ENCODE assay signal across 10 mouse cellular contexts in the genomic region with DNA sequence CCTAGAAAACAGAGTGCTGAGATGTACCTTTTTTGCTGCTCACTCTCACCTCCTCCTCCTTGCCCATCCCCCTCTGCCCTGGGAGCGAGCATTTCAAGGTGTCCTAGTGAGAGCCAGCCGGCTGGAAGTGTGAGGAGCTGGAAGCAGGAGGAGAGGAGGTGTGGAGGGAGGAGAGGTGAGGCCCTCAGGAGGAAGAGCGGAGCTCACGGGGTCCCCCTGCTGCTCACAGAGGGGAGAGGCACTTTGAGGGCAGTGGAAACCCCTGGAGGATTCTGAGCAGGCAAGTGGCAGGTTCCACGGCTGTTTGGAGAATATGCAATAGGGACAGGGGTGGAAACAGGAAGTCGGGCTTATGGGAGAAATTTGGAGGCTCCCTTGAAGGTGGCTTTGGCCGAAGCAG. TPM values are rescaled to one million over a fixed set of nuclear protein-coding genes. Genes with fewer than 3 reads are reported as not detected.
DNase-seq lines count a peak whose midpoint lies in the region; ATAC-seq and TF ChIP-seq lines count a peak whose summit lies in the region.
"Had no signal": no experiment of that assay in that cellular context is flagged by ENCODE, and none has a peak within 500 bp of the region (broad histone marks: within the 10 kb centered on the region; RNA-seq: fewer than 3 reads in every experiment).

No protein-coding gene starts in this region.

- DNase-seq in gastrocnemius, adult 18-20 months (ENCODE audit: low spot score), result peak; percentile 31
- no peak for DNase-seq in gastrocnemius, adult 8-10 months (ENCODE audit: low spot score in 2 of 2)
- DNase-seq in 3T3-L1 (ENCODE audit: low read depth, low spot score), result peak; percentile 35
- DNase-seq in Patski (ENCODE audit: low read depth, low spot score), result no peak
- DNase-seq in forelimb bud, embryonic 11.5 days (ENCODE audit: low read depth, low spot score), result peak; percentile 47
- peak; percentile 40 for DNase-seq in lung, adult 2 months
- peak; percentile 60 for DNase-seq in stomach, postnatal 0 days (ENCODE audit: low spot score)
- no peak for DNase-seq in layer of hippocampus, postnatal 36 days

- H3K36me3 ChIP-seq in stomach, postnatal 0 days (ENCODE audit: control insufficient read depth, insufficient read depth, low read length), result no peaks in the 10 kb centered on the region
- H3K36me3 ChIP-seq: embryonic facial prominence, embryonic 12.5 days had no signal

- no peak overlapping the region for H3K4me3 ChIP-seq in lung, adult 2 months (replicated peaks; ENCODE audit: extremely low read depth, low read depth, low read length)
- no peak overlapping the region for H3K4me3 ChIP-seq in stomach, postnatal 0 days (ENCODE audit: low read depth, low read length)
- H3K4me3 ChIP-seq: embryonic facial prominence, embryonic 12.5 days had no signal

- no peak for TF ChIP-seq EP300 in stomach, postnatal 0 days (optimal IDR thresholded peaks at IDR 0.05)

- H3K27ac ChIP-seq in stomach, postnatal 0 days (replicated peaks), result no peak overlapping the region
- H3K27ac ChIP-seq: embryonic facial prominence, embryonic 12.5 days; macrophage had no signal

- TF ChIP-seq POLR2A in lung, adult 2 months (IDR thresholded peaks at IDR 0.05; ENCODE audit: borderline replicate concordance, extremely low read depth, low read depth, low read length), result no peak

- H3K4me2 ChIP-seq in stomach, postnatal 0 days (replicated peaks; ENCODE audit: low read depth), result no peak overlapping the region
- H3K4me2 ChIP-seq: embryonic facial prominence, embryonic 12.5 days had no signal

- WGBS in lung, adult 2 months, result 20% methylated on average over 7 of the region's 7 CpGs
- 24% methylated on average over 7 of the region's 7 CpGs for WGBS in stomach, postnatal 0 days

- no peak overlapping the region for H3K9ac ChIP-seq in stomach, postnatal 0 days (ENCODE audit: low read length)
- H3K9ac ChIP-seq: embryonic facial prominence, embryonic 12.5 days had no signal

- no peak for ATAC-seq in Patski
- peak; percentile 49; the same call in 1 of the 2 replicates for ATAC-seq in stomach, postnatal 0 days (ENCODE audit: low FRiP score, low TSS enrichment)

- peak; percentile 71 for TF ChIP-seq CTCF in Patski (IDR thresholded peaks at IDR 0.05)
- peak; percentile 78 for TF ChIP-seq CTCF in lung, adult 2 months (IDR thresholded peaks at IDR 0.05; ENCODE audit: insufficient read depth, low read length)
- peak; percentile 81 for TF ChIP-seq CTCF in stomach, postnatal 0 days (IDR thresholded peaks at IDR 0.05; ENCODE audit: low read depth)

- in situ Hi-C loops in Patski (cut with MboI; ENCODE audit: low pct_unique_long_range_greater_than_20kb), result loop anchor here (10.0 kb wide), 1 partner anchor 338 kb away; no protein-coding TSS in a partner anchor

- H3K4me1 ChIP-seq in lung, adult 2 months (ENCODE audit: control insufficient read depth, insufficient read depth, low read length), result 0 out of 2 replicates have a peak, but pooled peaks cover 2% of the 10 kb centered on the region
- 0 out of 2 replicates have a peak, but pooled peaks cover 3% of the 10 kb centered on the region for H3K4me1 ChIP-seq in stomach, postnatal 0 days (replicated peaks; ENCODE audit: control insufficient read depth, insufficient read depth)

- CTCF ChIA-PET in Patski (lab: Charles Lee), result interaction anchor here (0.6 to 0.7 kb wide), 2 partner anchors 9 kb away, joined by 3 read pairs; no protein-coding TSS in a partner anchor

- POLR2A ChIA-PET in Patski (lab: Charles Lee), result no interaction called here

- no peaks in the 10 kb centered on the region for H3K27me3 ChIP-seq in Patski
- no peaks in the 10 kb centered on the region for H3K27me3 ChIP-seq in stomach, postnatal 0 days (ENCODE audit: control insufficient read depth, insufficient read depth, low read length)
- H3K27me3 ChIP-seq: embryonic facial prominence, embryonic 12.5 days had no signal

- H3K9me3 ChIP-seq in stomach, postnatal 0 days (ENCODE audit: control insufficient read depth, low read length), result no peaks in the 10 kb centered on the region
- H3K9me3 ChIP-seq: embryonic facial prominence, embryonic 12.5 days had no signal

RNA-seq across cellular contexts. Expression of gene Rhd, which starts 18.9 kb away (rescaled TPM):
- total RNA-seq in gastrocnemius, adult 18-20 months (2021), result not detected
- total RNA-seq in gastrocnemius, adult 8-10 months (2022), result not detected
- 0.08 TPM for polyA plus RNA-seq in Patski (2021)
- polyA plus RNA-seq in lung, adult 2 months (2012; rRNA removed), result 0.14 TPM in 1 of 2 replicates, not detected in the other
- polyA plus RNA-seq in stomach, postnatal 0 days (2015; fragmentation: Nextera tagmentation; extraction: Ambion mirVana), result 0.47 TPM in 2 replicates
- not detected for total RNA-seq in layer of hippocampus, postnatal 36 days (2021)
- polyA plus RNA-seq: macrophage had no signal

RNA-seq across cellular contexts. Expression of gene Maco1, which starts 30.1 kb away (rescaled TPM):
- total RNA-seq in gastrocnemius, adult 18-20 months (2021), result 10 to 100 TPM; 14.7 to 17.0 TPM
- total RNA-seq in gastrocnemius, adult 8-10 months (2022), result 10 to 100 TPM; 17.5 to 21.6 (median 19.1) TPM
- 27.0 TPM for polyA plus RNA-seq in Patski (2021)
- 7.8 and 9.2 TPM in 2 replicates for polyA plus RNA-seq in lung, adult 2 months (2012; rRNA removed)
- 20.8 and 24.1 TPM in 2 replicates for polyA plus RNA-seq in stomach, postnatal 0 days (2015; fragmentation: Nextera tagmentation; extraction: Ambion mirVana)
- total RNA-seq in layer of hippocampus, postnatal 36 days (2021), result 10 to 100 TPM; 43.2 to 44.8 TPM

RNA-seq across cellular contexts. Expression of gene Tmem50a, which starts 31.6 kb away (rescaled TPM):
- 10 to 100 TPM; 29.9 to 31.9 TPM for total RNA-seq in gastrocnemius, adult 18-20 months (2021)
- total RNA-seq in gastrocnemius, adult 8-10 months (2022), result 10 to 100 TPM; 26.4 to 33.9 (median 31.7) TPM
- 98.5 TPM for polyA plus RNA-seq in Patski (2021)
- 125 and 169 TPM in 2 replicates for polyA plus RNA-seq in lung, adult 2 months (2012; rRNA removed)
- polyA plus RNA-seq in stomach, postnatal 0 days (2015; fragmentation: Nextera tagmentation; extraction: Ambion mirVana), result 187 and 193 TPM in 2 replicates
- 100 to 1,000 TPM; 103 to 115 TPM for total RNA-seq in layer of hippocampus, postnatal 36 days (2021)

RNA-seq across cellular contexts. Expression of gene Rsrp1, which starts 40.1 kb away (rescaled TPM):
- total RNA-seq in gastrocnemius, adult 18-20 months (2021), result 100 to 1,000 TPM; 149 to 155 TPM
- total RNA-seq in gastrocnemius, adult 8-10 months (2022), result 100 to 1,000 TPM in 2 of 4 experiments, 10 to 100 TPM in 2; 98.0 to 149 (median 104) TPM
- polyA plus RNA-seq in Patski (2021), result 237 TPM
- 533 and 883 TPM in 2 replicates for polyA plus RNA-seq in lung, adult 2 months (2012; rRNA removed)
- polyA plus RNA-seq in stomach, postnatal 0 days (2015; fragmentation: Nextera tagmentation; extraction: Ambion mirVana), result 278 and 283 TPM in 2 replicates
- 100 to 1,000 TPM; 238 to 257 TPM for total RNA-seq in layer of hippocampus, postnatal 36 days (2021)

RNA-seq across cellular contexts. Expression of gene Syf2, which starts 47.4 kb away (rescaled TPM):
- total RNA-seq in gastrocnemius, adult 18-20 months (2021), result 10 to 100 TPM; 43.3 to 43.9 TPM
- 10 to 100 TPM; 33.5 to 45.5 (median 39.6) TPM for total RNA-seq in gastrocnemius, adult 8-10 months (2022)
- 73.5 TPM for polyA plus RNA-seq in Patski (2021)
- polyA plus RNA-seq in lung, adult 2 months (2012; rRNA removed), result 25.7 and 43.4 TPM in 2 replicates
- 74.1 and 77.9 TPM in 2 replicates for polyA plus RNA-seq in stomach, postnatal 0 days (2015; fragmentation: Nextera tagmentation; extraction: Ambion mirVana)
- 10 to 100 TPM; 48.1 to 51.9 TPM for total RNA-seq in layer of hippocampus, postnatal 36 days (2021)

Comparison
In these comparisons a context has a peak if more than half of its experiments do, and no peak if none do; other contexts are left out.
1. DNase-seq: peak in gastrocnemius, adult 18-20 months (single experiment), 3T3-L1 (single experiment), forelimb bud, embryonic 11.5 days (single experiment), lung, adult 2 months (single experiment) and stomach, postnatal 0 days (single experiment); none in gastrocnemius, adult 8-10 months (0 of 2), Patski (single experiment) and layer of hippocampus, postnatal 36 days (0 of 2).
2. Peak in every context shown above with its lines, with median percentiles within 50 percentile points of each other: CTCF ChIP-seq.